Mouse (Mus musculus) embryonic facial prominence, embryonic 14.5 days (tissue): Measurements from ENCODE around the gene LTO1. TPM values are rescaled to one million over a fixed set of nuclear protein-coding genes. Genes with fewer than 3 reads are reported as not detected.
A peak's percentile ranks its signal among the peaks of the same experiment; 100 is the strongest.
"Not testable (repeated sequence)": the region's sequence is repeated elsewhere in the genome, so short reads cannot be mapped to it uniquely, and the experiment has no call there.

Experiments
- ATAC-seq: fragments of 200-750 bp; cut with Nextera tagmentation; 2 replicates; pipeline ENCODE4 v1.8.0; 2017; ENCODE audit warnings: low read depth, moderate number of reproducible peaks, moderate TSS enrichment
- DNase-seq: peaks from one replicate; pipeline ENCODE4 v3.0.0-alpha.2; 2015; ENCODE audit warnings: low spot score
- H3K27ac ChIP-seq: fragments of 300-500 bp; sonication (generic); replicated peaks from 2 replicates; pipeline ENCODE4 v1.5.1; 2014; ENCODE audit warnings: low read depth, mild to moderate bottlenecking, low read length, moderate library complexity
- H3K27me3 ChIP-seq: fragments of 300-500 bp; sonication (generic); replicated peaks from 2 replicates; pipeline ENCODE4 v1.6.1; 2014; ENCODE audit warnings: low read length; ENCODE audit not compliant: control insufficient read depth, insufficient read depth
- H3K36me3 ChIP-seq: fragments of 300-500 bp; sonication (generic); 2 replicates; pipeline ENCODE4 v1.6.1; 2014; ENCODE audit warnings: low read length, mixed read lengths; ENCODE audit not compliant: control insufficient read depth, insufficient read depth
- H3K4me1 ChIP-seq: fragments of 300-500 bp; sonication (generic); 2 replicates; pipeline ENCODE4 v1.6.1; 2014; ENCODE audit warnings: antibody characterized with exemption, low read length; ENCODE audit not compliant: control insufficient read depth, insufficient read depth
- H3K4me2 ChIP-seq: fragments of 300-500 bp; sonication (generic); 2 replicates; pipeline ENCODE4 v1.6.1; 2014; ENCODE audit warnings: low read depth, mild to moderate bottlenecking, low read length, moderate library complexity, mixed read lengths
- H3K4me3 ChIP-seq: fragments of 300-500 bp; sonication (generic); 2 replicates; pipeline ENCODE4 v1.5.1; 2014; ENCODE audit warnings: low read depth, mild to moderate bottlenecking, low read length
- H3K9ac ChIP-seq: fragments of 300-500 bp; sonication (generic); 2 replicates; pipeline ENCODE4 v1.6.1; 2014; ENCODE audit warnings: low read depth, mild to moderate bottlenecking, low read length, moderate library complexity, mixed read lengths
- H3K9me3 ChIP-seq: fragments of 300-500 bp; sonication (generic); 2 replicates; pipeline ENCODE4 v1.6.1; 2016; ENCODE audit warnings: low read length; ENCODE audit not compliant: control insufficient read depth
- WGBS: fragments of 180-500 bp; shearing (Covaris S2); extraction: QIAGEN DNeasy Blood & Tissue Kit; methylation state at CpG from one replicate; pipeline ENCODE4 v1.1.7; 2014; 5-methylcytosine and 5-hydroxymethylcytosine counted together
- polyA plus RNA-seq: library from polyadenylated mRNA; unstranded; fragments of >200 nt; fragmentation: Nextera tagmentation; extraction: Ambion mirVana; gene quantifications from 2 replicates; pipeline ENCODE4 v1.2.1, GENCODE M21; 2014

Gene LTO1
- polyA plus RNA-seq, 1 experiment from 2014 or later = 19.3 TPM

GRCm38 (mm10) chr7:144898506-144898905 lies 16.4 kb upstream of the LTO1 start:
- no peak overlapping the region; the same call in 1 of the 2 replicates for H3K4me3 ChIP-seq

DNA sequence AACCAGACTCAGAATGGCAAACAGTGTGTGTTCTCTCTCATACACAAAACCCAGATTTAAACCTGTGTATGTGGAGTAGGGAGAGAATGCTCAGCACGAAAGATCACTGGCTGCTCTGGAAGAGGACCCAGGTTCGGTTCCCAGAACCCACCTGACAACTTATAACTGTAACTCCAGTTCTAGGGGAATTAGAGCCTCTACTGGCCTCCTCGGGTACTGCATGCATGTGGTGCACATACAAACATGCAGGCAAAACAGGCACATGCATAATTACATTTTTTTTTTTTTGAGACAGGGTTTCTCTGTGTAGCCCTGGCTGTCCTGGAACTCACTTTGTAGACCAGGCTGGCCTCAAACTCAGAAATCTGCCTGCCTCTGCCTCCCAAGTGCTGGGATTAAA lies 9.4 kb upstream of the LTO1 start:
- not testable (repeated sequence) for H3K27ac ChIP-seq
- 92% methylated on average over 3 of the region's 3 CpGs for WGBS

More at GRCm38 (mm10) chr7:144898506-144898905, 16.4 kb upstream of the LTO1 start:
- no peak for DNase-seq
- H3K4me1 ChIP-seq = peaks cover 5% of the 10 kb centered on the region
- H3K36me3 ChIP-seq = no peaks in the 10 kb centered on the region
- WGBS = 38% methylated on average over 6 of the region's 6 CpGs
- H3K4me2 ChIP-seq = no peak overlapping the region
- H3K27ac ChIP-seq = no peak overlapping the region
- H3K9me3 ChIP-seq = no peaks in the 10 kb centered on the region
- H3K27me3 ChIP-seq = peaks cover 54% of the 10 kb centered on the region
- ATAC-seq = no peak
- H3K9ac ChIP-seq = no peak overlapping the region

DNA sequence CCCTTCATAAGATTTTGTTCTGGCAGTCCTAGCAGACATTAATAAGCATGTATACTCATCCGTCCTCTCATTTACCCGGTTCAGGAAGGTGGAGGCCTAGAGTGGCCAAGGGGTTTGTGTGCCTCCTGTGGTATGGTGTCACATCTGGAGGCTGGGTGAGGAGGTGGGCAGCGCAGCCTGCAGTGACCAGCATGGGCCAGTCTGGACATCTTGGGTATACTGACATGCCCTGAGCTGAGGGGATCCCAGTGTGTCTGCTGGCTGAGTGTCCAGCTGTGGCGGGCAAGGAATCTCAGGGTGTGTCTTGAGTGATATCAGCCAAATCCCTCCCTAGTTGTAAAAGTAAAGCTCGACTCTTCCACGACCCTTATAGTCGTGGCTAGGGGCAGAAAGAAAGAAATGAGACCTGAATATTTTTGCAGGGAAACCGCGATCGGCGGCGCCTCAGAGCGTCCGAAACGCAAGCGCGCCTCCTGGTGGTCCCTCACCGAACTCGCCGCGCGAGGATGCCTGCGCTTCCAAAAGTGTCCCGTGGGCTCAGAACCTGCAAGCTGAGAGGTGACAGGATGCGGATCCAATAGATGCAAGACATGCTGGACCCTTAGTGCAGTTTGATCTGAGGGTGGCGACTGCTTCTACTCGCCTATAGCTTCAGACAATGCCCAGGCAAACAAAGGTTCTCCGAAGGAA lies 8.0 kb upstream of the LTO1 start:
- no peaks in the 10 kb centered on the region; the same call in 1 of the 2 replicates for H3K27me3 ChIP-seq
- peak overlapping the region; percentile 40; the same call in 1 of the 2 replicates for H3K9ac ChIP-seq
- peak; percentile 34 for ATAC-seq
- DNase-seq = peak; percentile 54
- no peaks in the 10 kb centered on the region for H3K4me1 ChIP-seq
- H3K4me2 ChIP-seq = peak overlapping the region; percentile 44
- H3K27ac ChIP-seq = no peak overlapping the region
- 11% methylated on average over 28 of the region's 28 CpGs for WGBS
- H3K4me3 ChIP-seq = 0 out of 2 replicates have a peak overlapping the region, but pooled peaks have one; percentile 3
- no peaks in the 10 kb centered on the region for H3K9me3 ChIP-seq
- H3K36me3 ChIP-seq = no peaks in the 10 kb centered on the region

More for the DNA sequence above, 9.4 kb upstream of the LTO1 start:
- H3K9ac ChIP-seq, H3K4me1 ChIP-seq, DNase-seq, H3K36me3 ChIP-seq, H3K4me3 ChIP-seq, H3K27me3 ChIP-seq, H3K4me2 ChIP-seq, ATAC-seq, H3K9me3 ChIP-seq: not testable (repeated sequence)

- Histone ChIP-seq H3K4me2 (no peak overlapping the region), H3K27ac (no peak overlapping the region), H3K36me3 (no peaks in the 10 kb centered on the region), H3K4me1 (no peaks in the 10 kb centered on the region), H3K27me3 (no peaks in the 10 kb centered on the region), H3K9me3 (no peaks in the 10 kb centered on the region), H3K9ac (no peak overlapping the region), H3K4me3 (no peak overlapping the region)
- 17% methylated on average over 8 of the region's 8 CpGs for whole genome bisulfite sequencing
- ATAC-seq = no peak
- DNase-seq = no peak
Observed at GRCm38 (mm10) chr7:144907793-144908192, 7.1 kb upstream of the LTO1 start.

- H3K9me3 ChIP-seq = no peaks in the 10 kb centered on the region
- 26% methylated on average over 7 of the region's 7 CpGs for WGBS
- H3K4me2 ChIP-seq = no peak overlapping the region
- H3K36me3 ChIP-seq = no peaks in the 10 kb centered on the region
- no peak overlapping the region for H3K9ac ChIP-seq
- no peaks in the 10 kb centered on the region for H3K27me3 ChIP-seq
- no peak overlapping the region for H3K4me3 ChIP-seq
- ATAC-seq (peak; percentile 16; the same call in 1 of the 2 replicates), DNase-seq (no peak)
- H3K4me1 ChIP-seq = no peaks in the 10 kb centered on the region
- no peak overlapping the region for H3K27ac ChIP-seq
Observed at GRCm38 (mm10) chr7:144908705-144909104, 6.2 kb upstream of the LTO1 start.

GRCm38 (mm10) chr7:144911121-144911520 lies 3.8 kb upstream of the LTO1 start:
- H3K9me3 ChIP-seq = no peaks in the 10 kb centered on the region
- 0 out of 2 replicates have a peak, but pooled peaks cover 4% of the 10 kb centered on the region for H3K4me1 ChIP-seq
- no peak overlapping the region for H3K9ac ChIP-seq
- ATAC-seq (no peak), DNase-seq (no peak)
- no peak overlapping the region for H3K4me3 ChIP-seq
- no peaks in the 10 kb centered on the region for H3K27me3 ChIP-seq
- H3K36me3 ChIP-seq = no peaks in the 10 kb centered on the region
- WGBS = 78% methylated on average over 1 of the region's 1 CpGs
- no peak overlapping the region for H3K27ac ChIP-seq
- H3K4me2 ChIP-seq = no peak overlapping the region

GRCm38 (mm10) chr7:144912897-144913296 lies 2.0 kb upstream of the LTO1 start:
- Histone ChIP-seq H3K27me3 (no peaks in the 10 kb centered on the region), H3K4me3 (no peak overlapping the region), H3K4me2 (no peak overlapping the region), H3K36me3 (0 out of 2 replicates have a peak, but pooled peaks cover 7% of the 10 kb centered on the region), H3K9ac (no peak overlapping the region), H3K27ac (no peak overlapping the region), H3K9me3 (no peaks in the 10 kb centered on the region), H3K4me1 (0 out of 2 replicates have a peak, but pooled peaks cover 4% of the 10 kb centered on the region)
- ATAC-seq (no peak), DNase-seq (no peak)
- 73% methylated on average over 4 of the region's 4 CpGs for WGBS

DNA sequence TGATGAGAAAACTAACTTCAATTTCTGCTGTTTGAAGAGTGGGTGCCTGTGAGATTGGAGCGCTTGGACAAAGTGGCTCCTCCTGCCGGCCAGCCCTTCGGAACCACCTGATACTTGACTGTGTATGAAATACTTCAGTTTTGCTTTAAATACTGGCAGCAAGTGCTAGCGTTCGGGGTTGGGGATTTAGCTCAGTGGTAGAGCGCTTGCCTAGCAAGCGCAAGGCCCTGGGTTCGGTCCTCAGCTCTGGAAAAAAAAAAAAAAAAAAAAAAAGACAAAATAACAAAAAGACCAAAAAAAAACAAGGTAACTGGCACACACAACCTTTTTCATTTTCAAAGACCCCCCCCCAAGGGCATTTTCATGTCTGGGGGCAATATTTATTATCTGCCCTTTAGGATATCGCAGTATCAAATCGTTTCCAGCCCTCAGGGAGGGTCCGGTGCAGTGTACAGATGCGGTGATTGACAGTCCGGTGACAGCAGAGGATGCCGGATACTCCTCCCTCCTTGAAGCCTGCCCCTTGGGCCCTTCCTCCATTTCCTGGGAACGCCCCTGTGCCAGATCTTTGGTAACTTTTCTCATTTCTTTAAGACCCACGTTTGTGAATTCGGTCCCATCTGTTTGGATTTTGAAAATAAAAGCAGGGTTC lies 478 bp upstream of the LTO1 start:
- Histone ChIP-seq H3K27me3 (no peaks in the 10 kb centered on the region), H3K27ac (peak overlapping the region; percentile 77), H3K36me3 (peaks cover 21% of the 10 kb centered on the region), H3K4me1 (0 out of 2 replicates have a peak, but pooled peaks cover 4% of the 10 kb centered on the region), H3K4me2 (peak overlapping the region; percentile 48), H3K4me3 (peak overlapping the region; percentile 82), H3K9me3 (no peaks in the 10 kb centered on the region), H3K9ac (peak overlapping the region; percentile 80)
- 7% methylated on average over 17 of the region's 17 CpGs for WGBS
- DNase-seq = peak; percentile 88
- peak; percentile 91 for ATAC-seq
